8 mouse cellular contexts compared by ENCODE assay signal in genomic region chr4:152477106-152477465, GRCm38 (mm10). TPM values are rescaled to one million over a fixed set of nuclear protein-coding genes. Genes with fewer than 3 reads are reported as not detected.
DNase-seq lines count a peak whose midpoint lies in the region; ATAC-seq and TF ChIP-seq lines count a peak whose summit lies in the region.

No protein-coding gene starts in this region.

- peak overlapping the region; percentile 77 for H3ac ChIP-seq in myocyte (ENCODE audit: control insufficient read depth, insufficient read length)

- H3K9ac ChIP-seq in liver, adult 2 months (ENCODE audit: low read depth, low read length) = no peak overlapping the region
- peak overlapping the region; percentile 84 for H3K9ac ChIP-seq in embryonic facial prominence, embryonic 14.5 days (ENCODE audit: low read depth, low read length)
- H3K9ac ChIP-seq in intestine, embryonic 14.5 days (ENCODE audit: low read length) = peak overlapping the region; percentile 48

- peaks cover 8% of the 10 kb centered on the region; the same call in 1 of the 2 replicates for H3K9me3 ChIP-seq in embryonic facial prominence, embryonic 14.5 days (ENCODE audit: control insufficient read depth, low read length)
- H3K9me3 ChIP-seq in intestine, embryonic 14.5 days (ENCODE audit: control insufficient read depth, low read length) = no peaks in the 10 kb centered on the region

- DNase-seq in liver, adult 2 months (ENCODE audit: extremely low read depth, low read depth, low spot score) = no peak
- DNase-seq in liver = no peak
- no peak for DNase-seq in embryonic facial prominence, embryonic 14.5 days (ENCODE audit: low spot score)
- DNase-seq in intestine, embryonic 14.5 days (ENCODE audit: low spot score) = no peak
- DNase-seq in right cerebral cortex, adult 2 months (ENCODE audit: low spot score in 2 of 2) = no peak
- no peak for DNase-seq in spleen, postnatal 10 days (ENCODE audit: low spot score in 2 of 2)

- H3K79me2 ChIP-seq in liver, adult 2 months (ENCODE audit: control insufficient read depth, insufficient read depth, low read length) = no peaks in the 10 kb centered on the region
- no peaks in the 10 kb centered on the region for H3K79me2 ChIP-seq in myocyte (ENCODE audit: control insufficient read depth, insufficient read depth)

- TF ChIP-seq CTCF in liver, adult 2 months (IDR thresholded peaks at IDR 0.05; ENCODE audit: low read depth, low read length) = no peak

- H3K27me3 ChIP-seq in liver, adult 2 months (ENCODE audit: control insufficient read depth, insufficient read depth, low read length) = peaks cover 5% of the 10 kb centered on the region; the same call in 1 of the 2 replicates
- peaks cover 9% of the 10 kb centered on the region; the same call in 1 of the 2 replicates for H3K27me3 ChIP-seq in embryonic facial prominence, embryonic 14.5 days (replicated peaks; ENCODE audit: control insufficient read depth, insufficient read depth, low read length)
- peaks cover 14% of the 10 kb centered on the region for H3K27me3 ChIP-seq in intestine, embryonic 14.5 days (replicated peaks; ENCODE audit: control insufficient read depth, insufficient read depth, low read length)
- no peaks in the 10 kb centered on the region for H3K27me3 ChIP-seq in myocyte (ENCODE audit: control insufficient read depth, insufficient read depth, insufficient read length)

- WGBS in liver, adult 2 months = 3% methylated on average over 21 of the region's 21 CpGs
- WGBS in embryonic facial prominence, embryonic 14.5 days = 1% methylated on average over 7 of the region's 21 CpGs
- under 1% methylated on average over 18 of the region's 21 CpGs for WGBS in intestine, embryonic 14.5 days

- no peaks in the 10 kb centered on the region for H3K36me3 ChIP-seq in liver, adult 2 months (ENCODE audit: control insufficient read depth, insufficient read depth, low read length)
- no peaks in the 10 kb centered on the region for H3K36me3 ChIP-seq in embryonic facial prominence, embryonic 14.5 days (ENCODE audit: control insufficient read depth, insufficient read depth, low read length)
- H3K36me3 ChIP-seq in intestine, embryonic 14.5 days (ENCODE audit: control insufficient read depth, insufficient read depth, low read length) = no peaks in the 10 kb centered on the region
- H3K36me3 ChIP-seq in myocyte (ENCODE audit: control insufficient read depth, insufficient read depth) = no peaks in the 10 kb centered on the region

- H3K4me3 ChIP-seq in liver, adult 2 months (ENCODE audit: insufficient read depth, low read depth, low read length) = peak overlapping the region; percentile 62; the same call in 1 of the 2 replicates
- peak overlapping the region; percentile 78 for H3K4me3 ChIP-seq in embryonic facial prominence, embryonic 14.5 days (ENCODE audit: low read depth, low read length)
- peak overlapping the region; percentile 90 for H3K4me3 ChIP-seq in intestine, embryonic 14.5 days (ENCODE audit: low read depth, low read length)
- H3K4me3 ChIP-seq in myocyte = peak overlapping the region; percentile 52

- ATAC-seq in embryonic facial prominence, embryonic 14.5 days (ENCODE audit: low read depth) = no peak
- no peak for ATAC-seq in intestine, embryonic 14.5 days (replicated peaks; ENCODE audit: low FRiP score, low TSS enrichment, low read depth)
- ATAC-seq in granulocyte monocyte progenitor cell, adult 5-6 weeks (replicated peaks; ENCODE audit: poor library complexity, severe bottlenecking) = no peak

- peak overlapping the region; percentile 80 for H3K4me2 ChIP-seq in embryonic facial prominence, embryonic 14.5 days (ENCODE audit: low read depth, low read length)
- peak overlapping the region; percentile 81 for H3K4me2 ChIP-seq in intestine, embryonic 14.5 days (ENCODE audit: low read length)
- peak overlapping the region; percentile 56 for H3K4me2 ChIP-seq in myocyte (ENCODE audit: low read depth)

- H3K27ac ChIP-seq in liver, adult 2 months (replicated peaks; ENCODE audit: insufficient read depth, low read depth, low read length) = no peak overlapping the region
- no peak overlapping the region for H3K27ac ChIP-seq in embryonic facial prominence, embryonic 14.5 days (replicated peaks; ENCODE audit: low read depth, low read length)
- H3K27ac ChIP-seq in intestine, embryonic 14.5 days (ENCODE audit: low read depth) = no peak overlapping the region

- no peak for TF ChIP-seq POLR2A in liver, adult 2 months (IDR thresholded peaks at IDR 0.05; ENCODE audit: extremely low read depth, insufficient read depth, low read length)
- TF ChIP-seq POLR2A in myocyte (IDR thresholded peaks at IDR 0.05; ENCODE audit: insufficient read length, low read depth) = no peak

- H3K4me1 ChIP-seq in liver, adult 2 months (ENCODE audit: control insufficient read depth, insufficient read depth, low read length) = no peaks in the 10 kb centered on the region
- H3K4me1 ChIP-seq in embryonic facial prominence, embryonic 14.5 days (ENCODE audit: control insufficient read depth, insufficient read depth, low read length) = peaks cover 5% of the 10 kb centered on the region
- peaks cover 8% of the 10 kb centered on the region for H3K4me1 ChIP-seq in intestine, embryonic 14.5 days (replicated peaks; ENCODE audit: control insufficient read depth, insufficient read depth, low read length)

TF ChIP-seq in myocyte, 11 proteins besides CTCF, POLR2A, EP300 and RAD21:
- TF ChIP-seq POLR2AphosphoS2 (IDR thresholded peaks at IDR 0.05; ENCODE audit: insufficient read length, low read depth) (no peak), CEBPB (IDR thresholded peaks at IDR 0.05; ENCODE audit: insufficient read depth, poor library complexity, severe bottlenecking) (no peak), MYOG (IDR thresholded peaks at IDR 0.05; ENCODE audit: control insufficient read depth in 1 of 3, insufficient read depth in 1 of 3, insufficient read length in 2 of 3, low read depth in 2 of 3) (no peak), USF1 (IDR thresholded peaks at IDR 0.05; ENCODE audit: low read depth) (no peak), E2F4 (IDR thresholded peaks at IDR 0.05; ENCODE audit: insufficient read depth) (no peak), TCF12 (IDR thresholded peaks at IDR 0.05; ENCODE audit: insufficient read depth, poor library complexity, severe bottlenecking) (no peak), MAX (IDR thresholded peaks at IDR 0.05; ENCODE audit: low read depth) (no peak), TCF3 (IDR thresholded peaks at IDR 0.05; ENCODE audit: insufficient read length, low read depth) (no peak), MYOD1 (IDR thresholded peaks at IDR 0.05; ENCODE audit: control insufficient read depth in 1 of 3, insufficient read length in 2 of 3, low read depth in 2 of 3) (no peak), SRF (IDR thresholded peaks at IDR 0.05; ENCODE audit: control insufficient read depth, insufficient read length, low read depth) (no peak), REST (IDR thresholded peaks at IDR 0.05; ENCODE audit: insufficient read depth, insufficient read length) (no peak)

RNA-seq across cellular contexts. Expression of gene Nphp4, which starts 0.6 kb away (rescaled TPM):
- total RNA-seq in liver, adult 2 months (2014; rRNA removed) = not detected in 2 replicates
- 0.04 and 0.07 TPM in 2 replicates for polyA plus RNA-seq in liver, adult 2 months (2012; rRNA removed)
- 3.4 and 4.5 TPM in 2 replicates for polyA plus RNA-seq in embryonic facial prominence, embryonic 14.5 days (2014; fragmentation: Nextera tagmentation; extraction: Ambion mirVana)
- 2.7 TPM in 2 replicates for polyA plus RNA-seq in intestine, embryonic 14.5 days (2014; fragmentation: Nextera tagmentation; extraction: Ambion mirVana)
- polyA plus RNA-seq in myocyte (2012; fragmentation: generic; extraction: Trizol) = 2.3 TPM
- 0.77 and 3.7 TPM in 2 replicates for total RNA-seq in granulocyte monocyte progenitor cell, adult 5-6 weeks (2014; fragmentation: Nextera tagmentation)
- total RNA-seq in granulocyte monocyte progenitor cell, adult 5-6 weeks (2017) = 0.17 and 0.31 TPM in 2 replicates

RNA-seq across cellular contexts. Expression of gene Kcnab2, which starts 0.6 kb away (rescaled TPM):
- 0.37 and 1.1 TPM in 2 replicates for total RNA-seq in liver, adult 2 months (2014; rRNA removed)
- 0.59 and 0.76 TPM in 2 replicates for polyA plus RNA-seq in liver, adult 2 months (2012; rRNA removed)
- 9.2 and 12.1 TPM in 2 replicates for polyA plus RNA-seq in embryonic facial prominence, embryonic 14.5 days (2014; fragmentation: Nextera tagmentation; extraction: Ambion mirVana)
- polyA plus RNA-seq in intestine, embryonic 14.5 days (2014; fragmentation: Nextera tagmentation; extraction: Ambion mirVana) = 3.8 TPM in 2 replicates
- polyA plus RNA-seq in myocyte (2012; fragmentation: generic; extraction: Trizol) = 14.6 TPM
- 84.3 and 85.6 TPM in 2 replicates for total RNA-seq in granulocyte monocyte progenitor cell, adult 5-6 weeks (2014; fragmentation: Nextera tagmentation)
- 67.3 and 72.3 TPM in 2 replicates for total RNA-seq in granulocyte monocyte progenitor cell, adult 5-6 weeks (2017)
